Mouse (Mus musculus) ES-Bruce4 (cell line): ENCODE results near the gene Flt3l. TPM values are rescaled to one million over a fixed set of nuclear protein-coding genes. Genes with fewer than 3 reads are reported as not detected.
A peak's percentile ranks its signal among the peaks of the same experiment; 100 is the strongest.

ENCODE experiments used
- H3K27ac ChIP-seq: 2 replicates; pipeline ENCODE4 v1.5.1; 2012; ENCODE audit warnings: low read length, inconsistent platforms; ENCODE audit not compliant: insufficient read depth
- H3K27me3 ChIP-seq: 2 replicates; pipeline ENCODE4 v1.6.1; 2012; ENCODE audit warnings: mild to moderate bottlenecking, low read length, inconsistent platforms; ENCODE audit not compliant: control insufficient read depth, poor library complexity, insufficient read depth, severe bottlenecking
- H3K36me3 ChIP-seq: 2 replicates; pipeline ENCODE4 v1.6.1; 2012; ENCODE audit warnings: inconsistent platforms, mild to moderate bottlenecking, low read length, moderate library complexity; ENCODE audit not compliant: control insufficient read depth, poor library complexity, insufficient read depth, severe bottlenecking
- H3K4me1 ChIP-seq: one replicate; pipeline ENCODE4 v1.8.1; 2011; ENCODE audit warnings: low read length; ENCODE audit not compliant: control insufficient read depth, insufficient read depth
- H3K4me3 ChIP-seq: 2 replicates; pipeline ENCODE4 v1.5.1; 2011; ENCODE audit warnings: low read depth, mild to moderate bottlenecking, low read length
- H3K9ac ChIP-seq: 2 replicates; pipeline ENCODE4 v1.6.1; 2012; ENCODE audit warnings: low read depth, mild to moderate bottlenecking, inconsistent platforms; ENCODE audit not compliant: poor library complexity, severe bottlenecking
- H3K9me3 ChIP-seq: replicated peaks from 2 replicates; pipeline ENCODE4 v1.6.1; 2012; ENCODE audit warnings: mild to moderate bottlenecking, low read length, inconsistent platforms; ENCODE audit not compliant: control insufficient read depth, poor library complexity, insufficient read depth, severe bottlenecking
- CTCF ChIP-seq: IDR thresholded peaks from one replicate; pipeline ENCODE4 v1.8.1; 2011; ENCODE audit warnings: low read depth, low read length
- EP300 ChIP-seq: IDR thresholded peaks from 2 replicates; pipeline ENCODE4 v1.6.1; 2011; ENCODE audit warnings: low read depth, low read length; ENCODE audit not compliant: insufficient read depth
- POLR2A ChIP-seq: IDR thresholded peaks from one replicate; pipeline ENCODE4 v1.8.1; 2011; ENCODE audit warnings: low read length; ENCODE audit not compliant: insufficient read depth
- polyA plus RNA-seq: library from polyadenylated mRNA; stranded (reverse); fragments of >200 nt; gene quantifications from 2 replicates; pipeline ENCODE4 v1.2.4, GENCODE M21; 2011; ENCODE audit warnings: low read depth; ENCODE audit not compliant: missing spikeins, insufficient read depth, insufficient read length

Gene Flt3l
- polyA plus RNA-seq, 1 experiment, result 3.0 TPM

GRCm38 (mm10) chr7:45107052-45107645 is 29.1 kb downstream of the Flt3l start:
- Histone ChIP-seq H3K9ac (0 out of 2 replicates have a peak overlapping the region, but pooled peaks have one; percentile 4), H3K27ac (peak overlapping the region; percentile 67), H3K4me1 (peaks cover 2% of the 10 kb centered on the region), H3K27me3 (no peaks in the 10 kb centered on the region), H3K9me3 (no peaks in the 10 kb centered on the region), H3K4me3 (peak overlapping the region; percentile 22; the same call in 1 of the 2 replicates), H3K36me3 (no peaks in the 10 kb centered on the region)
- no peak for TF ChIP-seq EP300
- TF ChIP-seq POLR2A, result no peak
- no peak for TF ChIP-seq CTCF

GRCm38 (mm10) chr7:45106441-45106840 is 29.8 kb downstream of the Flt3l start:
- Histone ChIP-seq H3K4me1 (peaks cover 2% of the 10 kb centered on the region), H3K9me3 (no peaks in the 10 kb centered on the region), H3K27ac (peak overlapping the region; percentile 67), H3K9ac (peak overlapping the region; percentile 4; the same call in 1 of the 2 replicates), H3K27me3 (no peaks in the 10 kb centered on the region), H3K4me3 (peak overlapping the region; percentile 29), H3K36me3 (no peaks in the 10 kb centered on the region)
- no peak for TF ChIP-seq EP300
- TF ChIP-seq CTCF, result no peak
- TF ChIP-seq POLR2A, result no peak

GRCm38 (mm10) chr7:45105491-45105890 is 30.7 kb downstream of the Flt3l start:
- H3K27ac ChIP-seq, result no peak overlapping the region
- H3K27me3 ChIP-seq, result no peaks in the 10 kb centered on the region
- H3K9ac ChIP-seq, result no peak overlapping the region

GRCm38 (mm10) chr7:45104941-45105340 is 31.3 kb downstream of the Flt3l start:
- no peaks in the 10 kb centered on the region for H3K36me3 ChIP-seq
- H3K9ac ChIP-seq, result no peak overlapping the region
- no peak overlapping the region for H3K27ac ChIP-seq
- no peak overlapping the region for H3K4me3 ChIP-seq
- H3K27me3 ChIP-seq, result no peaks in the 10 kb centered on the region
- peaks cover 2% of the 10 kb centered on the region for H3K4me1 ChIP-seq
- TF ChIP-seq CTCF (no peak), POLR2A (no peak), EP300 (no peak)
- no peaks in the 10 kb centered on the region for H3K9me3 ChIP-seq

More at GRCm38 (mm10) chr7:45105491-45105890, 30.7 kb downstream of the Flt3l start:
- Histone ChIP-seq H3K36me3 (no peaks in the 10 kb centered on the region), H3K9me3 (no peaks in the 10 kb centered on the region), H3K4me3 (no peak overlapping the region), H3K4me1 (peaks cover 2% of the 10 kb centered on the region)
- TF ChIP-seq EP300 (no peak), CTCF (no peak), POLR2A (no peak)

- Histone ChIP-seq H3K36me3 (no peaks in the 10 kb centered on the region), H3K27ac (no peak within 1 kb of the TSS), H3K27me3 (no peaks in the 10 kb centered on the region), H3K9ac (no peak within 1 kb of the TSS), H3K4me1 (peaks cover 2% of the 10 kb centered on the region), H3K4me3 (no peak within 1 kb of the TSS), H3K9me3 (no peaks in the 10 kb centered on the region)
- no peak for TF ChIP-seq EP300
- no peak for TF ChIP-seq POLR2A
- TF ChIP-seq CTCF, result no peak
These were observed 32.5 kb downstream of the Flt3l start, which contains the start of gene Fcgrt for GRCm38 (mm10) chr7:45103652-45104180. Gene Fcgrt, minus strand, starts transcription at chr7:45103851.

- no peak overlapping the region for H3K4me3 ChIP-seq
- H3K27ac ChIP-seq, result no peak overlapping the region
- TF ChIP-seq CTCF, result no peak
- no peak for TF ChIP-seq EP300
- TF ChIP-seq POLR2A, result no peak
- no peaks in the 10 kb centered on the region for H3K9me3 ChIP-seq
- H3K36me3 ChIP-seq, result no peaks in the 10 kb centered on the region
- peaks cover 2% of the 10 kb centered on the region for H3K4me1 ChIP-seq
- no peaks in the 10 kb centered on the region for H3K27me3 ChIP-seq
- H3K9ac ChIP-seq, result no peak overlapping the region
These were observed 33.2 kb downstream of the Flt3l start for GRCm38 (mm10) chr7:45102940-45103585.
